In the genomic region with DNA sequence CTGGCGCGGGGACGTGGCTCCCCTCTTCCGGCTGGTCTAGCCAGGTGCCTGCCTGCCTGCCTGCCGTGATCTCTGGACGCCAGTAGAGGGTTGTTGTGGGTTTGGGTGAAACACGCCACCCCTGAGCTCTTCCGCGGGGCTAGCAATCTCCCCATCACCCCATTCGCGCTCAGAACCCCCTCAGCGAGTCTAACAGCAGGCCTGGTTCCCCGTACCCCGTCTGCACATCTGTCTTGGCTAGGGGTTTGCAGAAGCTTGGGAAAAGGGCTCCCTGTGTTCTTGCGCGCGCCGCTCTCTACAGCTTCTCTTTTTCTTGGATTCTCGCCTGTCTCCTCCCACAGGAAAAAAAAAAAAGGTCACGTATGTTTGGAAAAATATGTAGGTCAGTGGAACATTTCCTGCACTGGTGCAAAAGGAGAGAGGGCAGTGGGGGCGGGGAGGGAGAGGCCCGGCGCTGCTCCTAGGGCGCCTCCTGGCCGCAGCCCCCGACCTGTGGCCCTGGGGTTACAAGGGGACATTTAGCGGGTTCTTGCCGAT, we compare ENCODE assay signal across 8 mouse cellular contexts. TPM values are rescaled to one million over a fixed set of nuclear protein-coding genes. Genes with fewer than 3 reads are reported as not detected.
DNase-seq lines count a peak whose midpoint lies in the region; ATAC-seq and TF ChIP-seq lines count a peak whose summit lies in the region.

No protein-coding gene starts in this region.

- H3K79me2 ChIP-seq in liver, adult 2 months (ENCODE audit: control insufficient read depth, insufficient read depth, low read length): peaks cover 7% of the 10 kb centered on the region; the same call in 1 of the 2 replicates

- H3K4me3 ChIP-seq in embryonic facial prominence, embryonic 14.5 days (ENCODE audit: low read depth, low read length): peak overlapping the region; percentile 74
- peak overlapping the region; percentile 79 for H3K4me3 ChIP-seq in kidney, adult 2 months (ENCODE audit: insufficient read depth, low read depth, low read length)
- peak overlapping the region; percentile 81; the same call in 1 of the 2 replicates for H3K4me3 ChIP-seq in liver, adult 2 months (ENCODE audit: insufficient read depth, low read depth, low read length)

- no peaks in the 10 kb centered on the region for H3K9me3 ChIP-seq in embryonic facial prominence, embryonic 14.5 days (ENCODE audit: control insufficient read depth, low read length)

- H3K4me2 ChIP-seq in embryonic facial prominence, embryonic 14.5 days (ENCODE audit: low read depth, low read length): peak overlapping the region; percentile 99

- no peak for TF ChIP-seq POLR2A in kidney, adult 2 months (IDR thresholded peaks at IDR 0.05; ENCODE audit: low read depth, low read length)
- TF ChIP-seq POLR2A in liver, adult 2 months (IDR thresholded peaks at IDR 0.05; ENCODE audit: extremely low read depth, insufficient read depth, low read length): no peak

- peak; percentile 52 for DNase-seq in CD4-positive, CD25-positive, alpha-beta regulatory T cell, adult 2 months (ENCODE audit: low read depth, low spot score)
- DNase-seq in embryonic facial prominence, embryonic 14.5 days (ENCODE audit: low spot score): peak; percentile 78
- DNase-seq in heart, adult 8-10 months (ENCODE audit: low spot score): peak; percentile 93
- peak; percentile 97 for DNase-seq in kidney, adult 2 months
- DNase-seq in liver, adult 2 months (ENCODE audit: extremely low read depth, low read depth, low spot score): peak; percentile 90
- peak; percentile 38 for DNase-seq in neural tube, embryonic 10.5 days (ENCODE audit: extremely low spot score, low spot score)
- DNase-seq in thymus, postnatal 0 days (ENCODE audit: low spot score): peak; percentile 87

- peaks cover 10% of the 10 kb centered on the region; the same call in 1 of the 2 replicates for H3K4me1 ChIP-seq in embryonic facial prominence, embryonic 14.5 days (ENCODE audit: control insufficient read depth, insufficient read depth, low read length)
- no peaks in the 10 kb centered on the region for H3K4me1 ChIP-seq in kidney, adult 2 months (ENCODE audit: control insufficient read depth, insufficient read depth, low read length)
- peaks cover 10% of the 10 kb centered on the region for H3K4me1 ChIP-seq in liver, adult 2 months (ENCODE audit: control insufficient read depth, insufficient read depth, low read length)

- no peak overlapping the region for H3K27ac ChIP-seq in embryonic facial prominence, embryonic 14.5 days (replicated peaks; ENCODE audit: low read depth, low read length)
- H3K27ac ChIP-seq in kidney, adult 2 months (ENCODE audit: insufficient read depth, low read depth, low read length): no peak overlapping the region
- no peak overlapping the region for H3K27ac ChIP-seq in liver, adult 2 months (replicated peaks; ENCODE audit: insufficient read depth, low read depth, low read length)

- no peak overlapping the region for H3K9ac ChIP-seq in embryonic facial prominence, embryonic 14.5 days (ENCODE audit: low read depth, low read length)
- no peak overlapping the region for H3K9ac ChIP-seq in liver, adult 2 months (ENCODE audit: low read depth, low read length)

- no peak for ATAC-seq in CD4-positive, CD25-positive, alpha-beta regulatory T cell, adult 4 months
- ATAC-seq in embryonic facial prominence, embryonic 14.5 days (ENCODE audit: low read depth): peak; percentile 45

- H3K27me3 ChIP-seq in embryonic facial prominence, embryonic 14.5 days (replicated peaks; ENCODE audit: control insufficient read depth, insufficient read depth, low read length): peaks cover 41% of the 10 kb centered on the region
- no peaks in the 10 kb centered on the region for H3K27me3 ChIP-seq in kidney, adult 2 months (replicated peaks; ENCODE audit: control insufficient read depth, insufficient read depth, low read length)
- H3K27me3 ChIP-seq in liver, adult 2 months (ENCODE audit: control insufficient read depth, insufficient read depth, low read length): no peaks in the 10 kb centered on the region

- no peaks in the 10 kb centered on the region for H3K36me3 ChIP-seq in embryonic facial prominence, embryonic 14.5 days (ENCODE audit: control insufficient read depth, insufficient read depth, low read length)
- no peaks in the 10 kb centered on the region for H3K36me3 ChIP-seq in kidney, adult 2 months (ENCODE audit: control insufficient read depth, insufficient read depth, low read length)
- no peaks in the 10 kb centered on the region for H3K36me3 ChIP-seq in liver, adult 2 months (ENCODE audit: control insufficient read depth, insufficient read depth, low read length)

- 1% methylated on average over 22 of the region's 28 CpGs for WGBS in embryonic facial prominence, embryonic 14.5 days
- 2% methylated on average over 28 of the region's 28 CpGs for WGBS in kidney, adult 2 months
- WGBS in liver, adult 2 months: 1% methylated on average over 28 of the region's 28 CpGs

- TF ChIP-seq CTCF in kidney, adult 2 months (conservative IDR thresholded peaks at IDR 0.05; ENCODE audit: insufficient read depth, insufficient read length, low read depth, low read length): 0 out of 2 replicates have a peak, but pooled peaks have one; percentile 16
- TF ChIP-seq CTCF in liver, adult 2 months (IDR thresholded peaks at IDR 0.05; ENCODE audit: low read depth, low read length): peak; percentile 22

RNA-seq across cellular contexts. Expression of gene Npas2, which starts 1.0 kb away (rescaled TPM):
- under 1 TPM; 0.17 to 0.32 TPM for polyA plus RNA-seq in CD4-positive, CD25-positive, alpha-beta regulatory T cell, adult 4 months (2017; shearing (Covaris generic))
- polyA plus RNA-seq in embryonic facial prominence, embryonic 14.5 days (2014; fragmentation: Nextera tagmentation; extraction: Ambion mirVana): 1.7 and 2.7 TPM in 2 replicates
- total RNA-seq in heart, adult 8-10 months (2022): 1 to 10 TPM in 3 of 4 experiments, under 1 TPM in 1; 0.92 to 1.9 (median 1.6) TPM
- polyA plus RNA-seq in kidney, adult 2 months (2012; rRNA removed): 4.4 and 4.5 TPM in 2 replicates
- total RNA-seq in liver, adult 2 months (2014; rRNA removed): 0.07 TPM in 1 of 2 replicates, not detected in the other
- 3.7 and 5.2 TPM in 2 replicates for polyA plus RNA-seq in liver, adult 2 months (2012; rRNA removed)
- polyA plus RNA-seq in thymus, postnatal 0 days (2015; fragmentation: Nextera tagmentation; extraction: Ambion mirVana): 1.3 and 1.5 TPM in 2 replicates

Comparison
In these comparisons a context has a peak if more than half of its experiments do, and no peak if none do; other contexts are left out.
1. DNase-seq: peak in every context shown above with its lines; median percentile 97 in kidney, adult 2 months; 93 in heart, adult 8-10 months; 90 in liver, adult 2 months; 87 in thymus, postnatal 0 days; 78 in embryonic facial prominence, embryonic 14.5 days; 52 in CD4-positive, CD25-positive, alpha-beta regulatory T cell, adult 2 months; 38 in neural tube, embryonic 10.5 days.